Mouse (Mus musculus): ENCODE data around the gene Sp140.

Sp140 gene

DNA sequence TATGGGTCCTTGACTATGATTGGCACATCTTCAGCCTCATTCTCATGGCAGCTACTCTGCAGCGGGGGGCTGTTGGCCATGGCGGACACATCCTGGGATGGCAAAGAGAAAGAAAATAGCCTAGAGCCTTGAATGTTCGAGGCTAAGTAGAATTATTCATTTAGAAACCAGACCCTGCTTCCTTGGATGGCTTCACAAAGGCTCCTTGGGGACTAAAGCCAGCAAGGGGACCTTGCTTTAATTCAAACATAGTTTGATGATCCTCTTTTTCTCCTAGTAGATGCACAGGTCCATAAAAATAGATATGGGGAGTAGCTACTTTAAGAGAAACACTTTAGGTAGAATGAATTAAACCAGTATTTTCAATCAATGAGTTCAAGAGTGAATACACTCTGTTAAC, 36.8 kb downstream of the Sp140 start:
- in situ Hi-C loops (cut with MboI, MseI) = loop anchor here (5.0 to 10.0 kb wide), 5 partner anchors 130 to 565 kb away; no protein-coding TSS in a partner anchor

GRCm38 (mm10) chr1:85638144-85638543, 38.0 kb downstream of the Sp140 start:
- in situ Hi-C loops (cut with MboI, MseI) = loop anchor here (5.0 to 10.0 kb wide), 5 partner anchors 131 to 566 kb away; no protein-coding TSS in a partner anchor

- in situ Hi-C loops (cut with MboI, MseI) = loop anchor here (5.0 to 10.0 kb wide), 2 partner anchors 323 to 605 kb away; no protein-coding TSS in a partner anchor
These were observed 49.7 kb downstream of the Sp140 start, which contains the start of gene Sp100 for GRCm38 (mm10) chr1:85649881-85650280. Gene Sp100 (plus strand): TSS chr1:85649988.

DNA sequence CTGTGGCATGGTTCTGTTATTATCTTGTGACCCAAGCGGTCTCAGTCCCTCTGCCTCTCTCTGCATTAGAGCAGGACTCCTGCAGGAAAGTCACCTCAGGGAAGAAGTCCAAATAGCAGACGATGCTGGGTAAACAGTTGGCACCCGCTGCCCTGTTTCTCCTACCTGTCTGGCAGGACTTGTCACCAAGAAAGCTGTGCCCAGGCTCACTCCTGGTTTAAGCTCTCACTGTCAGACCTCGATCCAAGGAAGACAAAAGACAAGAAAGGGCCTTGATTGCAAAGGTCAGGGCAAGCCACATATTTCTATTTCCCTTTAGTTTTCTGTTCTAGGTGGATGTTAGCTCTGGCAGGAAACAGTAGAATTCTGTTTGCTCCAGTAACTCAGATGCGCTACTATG, 50.3 kb downstream of the Sp140 start:
- in situ Hi-C loops (cut with MboI, MseI) = loop anchor here in 1 of 2 experiments (10.0 kb wide), 1 partner anchor 606 kb away; no protein-coding TSS in a partner anchor

GRCm38 (mm10) chr1:85651770-85652275, 51.6 kb downstream of the Sp140 start:
- in situ Hi-C loops (cut with MboI, MseI) = loop anchor here in 1 of 2 experiments (10.0 kb wide), 1 partner anchor 607 kb away; no protein-coding TSS in a partner anchor

GRCm38 (mm10) chr1:85657211-85657610, 57.0 kb downstream of the Sp140 start:
- in situ Hi-C loops (cut with MboI, MseI) = loop anchor here in 1 of 2 experiments (10.0 kb wide), 1 partner anchor 612 kb away; no protein-coding TSS in a partner anchor

GRCm38 (mm10) chr1:85664266-85664665, 64.1 kb downstream of the Sp140 start:
- in situ Hi-C loops (cut with MboI, MseI) = loop anchor here in 1 of 2 experiments (10.0 kb wide), 1 partner anchor 349 kb away; no protein-coding TSS in a partner anchor

DNA sequence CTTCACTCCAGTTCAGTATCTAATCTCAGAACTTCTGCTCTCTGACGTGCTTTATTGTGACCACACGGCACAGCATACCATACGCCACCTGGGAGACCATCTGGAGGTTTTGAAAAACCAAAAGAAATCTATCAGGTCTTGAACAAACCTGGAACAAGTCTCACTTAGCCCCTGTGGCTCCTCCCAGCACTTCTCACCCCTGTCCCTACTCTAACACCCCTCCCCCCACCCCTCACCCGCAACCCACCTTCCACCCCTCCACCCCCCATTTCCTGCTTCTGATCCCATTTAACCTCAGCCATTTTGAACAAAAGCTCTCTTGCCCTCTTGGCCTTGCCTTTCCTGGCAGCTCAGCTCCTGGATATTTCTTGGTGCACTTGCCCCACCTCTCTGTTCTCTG, 80.0 kb downstream of the Sp140 start:
- in situ Hi-C loops (cut with MboI, MseI) = no loop called here

GRCm38 (mm10) chr1:85686666-85687065, 86.5 kb downstream of the Sp140 start:
- in situ Hi-C loops (cut with MboI, MseI) = no loop called here

- in situ Hi-C loops (cut with MboI, MseI) = no loop called here
These were observed 87.2 kb downstream of the Sp140 start for GRCm38 (mm10) chr1:85687346-85687745.

DNA sequence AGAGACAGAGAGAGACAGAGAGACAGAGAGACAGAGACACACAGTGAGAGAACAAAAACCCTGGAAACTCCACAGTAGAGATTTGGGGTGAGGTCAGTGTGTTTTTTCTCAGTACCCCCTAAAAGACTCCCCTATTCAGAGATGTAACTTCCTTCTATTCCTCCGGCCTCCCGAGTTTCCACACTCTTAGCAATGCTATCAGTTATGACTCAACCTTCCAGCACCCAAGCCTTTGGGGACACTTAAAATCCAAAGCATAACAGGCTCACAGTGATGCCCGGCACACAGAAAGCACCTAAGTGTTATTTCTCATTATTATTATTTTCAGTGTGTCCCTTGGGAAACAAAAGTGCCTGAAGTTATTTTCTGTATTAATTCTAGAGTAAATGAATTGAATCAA, 90.4 kb downstream of the Sp140 start:
- in situ Hi-C loops (cut with MboI, MseI) = no loop called here

- in situ Hi-C loops (cut with MboI, MseI) = no loop called here
These were observed 92.1 kb downstream of the Sp140 start for GRCm38 (mm10) chr1:85692281-85692680.

- in situ Hi-C loops (cut with MboI, MseI) = no loop called here
These were observed 93.1 kb downstream of the Sp140 start for GRCm38 (mm10) chr1:85693280-85693679.
